Mouse (Mus musculus) bone marrow, adult 2 months (tissue): ENCODE measurements around the gene Cdkn1c. TPM values are rescaled to one million over a fixed set of nuclear protein-coding genes. Genes with fewer than 3 reads are reported as not detected.
A peak's percentile ranks its signal among the peaks of the same experiment; 100 is the strongest.

Experiments
- H3K27ac ChIP-seq: fragments of 200-500 bp; 2 replicates; pipeline ENCODE4 v1.5.1; 2012; ENCODE audit warnings: low read depth, mild to moderate bottlenecking, control low read depth, inconsistent platforms, low read length; ENCODE audit not compliant: control insufficient read depth, poor library complexity, insufficient read depth
- H3K4me1 ChIP-seq: fragments of 200-500 bp; 2 replicates; pipeline ENCODE4 v1.6.1; 2011; ENCODE audit warnings: low read length; ENCODE audit not compliant: control insufficient read depth, insufficient read depth
- H3K4me3 ChIP-seq: fragments of 200-500 bp; replicated peaks from 2 replicates; pipeline ENCODE3; 2011; ENCODE audit warnings: mild to moderate bottlenecking, low read depth, low read length, control low read depth; ENCODE audit not compliant: control insufficient read depth
- CTCF ChIP-seq: fragments of 200-500 bp; IDR thresholded peaks from 2 replicates; pipeline ENCODE4 v1.5.1; 2011; ENCODE audit warnings: low read length, control low read depth; ENCODE audit not compliant: control insufficient read depth, insufficient read depth
- POLR2A ChIP-seq: fragments of 200-500 bp; IDR thresholded peaks from 2 replicates; pipeline ENCODE4 v1.6.1; 2011; ENCODE audit warnings: low read depth, mild to moderate bottlenecking, control low read depth, low read length, borderline replicate concordance; ENCODE audit not compliant: control insufficient read depth
- WGBS: fragments of 180-500 bp; shearing (Covaris S2); methylation state at CpG from one replicate; pipeline ENCODE4 v1.1.7; 2018; 5-methylcytosine and 5-hydroxymethylcytosine counted together
- polyA plus RNA-seq: library from polyadenylated mRNA; stranded (reverse); fragments of >200 nt; gene quantifications from 2 replicates; pipeline ENCODE4 v1.2.4, GENCODE M21; 2011; ENCODE audit warnings: low replicate concordance; ENCODE audit not compliant: missing spikeins, insufficient read depth, insufficient read length

Gene Cdkn1c
- polyA plus RNA-seq, 1 experiment = 8.0 TPM

GRCm38 (mm10) chr7:143480498-143480897, 19.6 kb upstream of the Cdkn1c start:
- WGBS = 27% methylated on average over 13 of the region's 13 CpGs
- TF ChIP-seq CTCF = peak; percentile 69; the same call in 1 of the 2 replicates
- no peak for TF ChIP-seq POLR2A
- no peak overlapping the region for H3K4me3 ChIP-seq
- H3K4me1 ChIP-seq = no peaks in the 10 kb centered on the region
- no peak overlapping the region for H3K27ac ChIP-seq

- Histone ChIP-seq H3K4me3 (no peak overlapping the region), H3K4me1 (no peaks in the 10 kb centered on the region), H3K27ac (no peak overlapping the region)
- TF ChIP-seq CTCF (no peak), POLR2A (no peak)
- WGBS = 78% methylated on average over 5 of the region's 5 CpGs
These were observed 16.9 kb upstream of the Cdkn1c start for GRCm38 (mm10) chr7:143477800-143478199.

DNA sequence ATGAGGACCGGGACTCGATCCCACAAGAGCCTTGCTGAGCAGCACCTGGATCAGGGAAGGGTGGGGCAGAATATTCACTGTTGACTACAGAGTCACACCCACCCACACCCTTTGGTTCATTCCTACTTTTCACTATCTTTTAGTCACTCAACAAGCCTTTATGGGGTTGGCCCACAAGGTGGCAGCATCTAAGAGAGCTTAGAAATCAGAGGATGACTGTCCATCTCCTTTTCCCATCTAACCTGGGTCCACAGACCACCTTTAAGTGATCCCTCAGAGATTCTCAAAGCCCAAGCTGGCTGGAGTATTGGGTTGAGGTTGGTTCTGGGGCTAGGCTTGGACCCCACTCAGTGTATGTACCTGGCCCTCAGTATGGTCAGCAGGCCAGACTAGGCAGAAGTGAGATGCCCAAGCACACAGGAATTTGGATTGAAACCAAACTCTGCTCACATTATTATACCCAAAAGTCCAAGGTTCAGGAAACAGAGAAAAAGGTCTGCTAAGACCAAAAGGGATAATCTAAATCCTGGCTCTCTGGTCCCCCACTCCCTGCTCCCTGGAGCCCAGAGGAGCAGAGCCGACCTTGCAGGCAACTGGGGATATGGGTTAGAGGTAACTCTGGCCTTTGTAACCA, 16.0 kb upstream of the Cdkn1c start:
- Histone ChIP-seq H3K4me1 (no peaks in the 10 kb centered on the region), H3K27ac (no peak overlapping the region), H3K4me3 (no peak overlapping the region)
- no peak for TF ChIP-seq CTCF
- no peak for TF ChIP-seq POLR2A
- 81% methylated on average over 3 of the region's 3 CpGs for WGBS

DNA sequence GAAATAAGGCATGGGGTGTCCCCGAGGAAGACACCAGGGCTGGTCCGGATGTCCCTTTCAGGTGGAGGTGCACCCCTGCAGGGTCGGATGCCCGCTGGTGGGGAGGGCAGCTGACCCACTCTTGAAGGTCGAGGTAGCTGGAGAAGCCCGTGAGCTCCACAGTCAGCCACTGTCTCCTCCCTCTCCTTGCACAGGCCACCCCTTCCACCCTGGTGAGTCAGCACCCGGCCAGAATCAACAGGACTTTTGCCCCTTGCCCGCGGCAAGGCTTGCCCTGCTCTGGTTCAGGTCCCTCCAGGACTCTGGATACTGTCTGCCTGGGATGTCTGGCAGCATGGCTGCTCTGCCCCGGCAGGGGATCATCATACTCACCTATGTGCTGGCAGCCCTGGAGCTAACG, 15.0 kb upstream of the Cdkn1c start:
- H3K4me3 ChIP-seq = no peak overlapping the region
- no peaks in the 10 kb centered on the region for H3K4me1 ChIP-seq
- TF ChIP-seq CTCF = no peak
- no peak for TF ChIP-seq POLR2A
- WGBS = 40% methylated on average over 11 of the region's 11 CpGs
- no peak overlapping the region for H3K27ac ChIP-seq

- Histone ChIP-seq H3K4me1 (no peaks in the 10 kb centered on the region), H3K27ac (no peak overlapping the region), H3K4me3 (no peak overlapping the region)
- 50% methylated on average over 10 of the region's 10 CpGs for WGBS
- TF ChIP-seq POLR2A (no peak), CTCF (no peak)
These were observed 14.0 kb upstream of the Cdkn1c start for GRCm38 (mm10) chr7:143474811-143475210.

DNA sequence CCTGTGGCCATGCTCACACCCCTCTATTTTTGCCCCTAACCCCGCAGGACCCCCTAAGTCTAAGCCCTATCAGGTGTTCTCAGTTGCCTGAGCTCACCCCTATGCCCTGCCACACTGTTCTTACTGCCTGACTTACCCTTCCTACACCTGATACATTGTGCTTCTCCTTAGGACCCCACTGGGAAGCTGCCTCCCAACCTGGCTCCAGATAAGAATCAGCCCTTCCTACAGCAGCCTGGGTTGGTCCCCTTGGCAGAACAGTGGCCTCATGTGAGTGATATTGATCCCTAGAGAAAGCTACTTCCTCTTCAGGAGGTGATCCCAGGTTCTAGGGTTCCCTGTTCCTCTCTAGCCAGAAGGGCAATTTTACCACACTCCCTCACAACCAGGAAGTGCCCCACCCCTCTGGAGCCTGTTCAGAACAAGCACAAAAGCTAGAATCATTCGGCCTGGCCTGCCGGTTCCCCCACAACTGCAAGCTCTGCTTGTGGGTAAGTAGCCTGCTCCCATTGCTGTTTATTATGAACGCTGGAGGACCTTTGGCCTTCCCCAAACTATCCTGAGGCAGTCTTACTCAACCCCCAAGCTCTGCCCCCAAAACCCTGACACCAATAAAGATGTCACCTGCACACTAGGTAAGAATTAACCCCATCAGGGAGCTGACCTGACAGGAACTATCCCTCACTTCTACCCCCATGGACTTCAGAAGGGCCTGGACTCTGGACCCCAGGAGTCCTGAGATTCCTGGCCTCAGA, 12.7 kb upstream of the Cdkn1c start, which contains the start of gene Slc22a18:
TSS of gene Slc22a18 (plus strand) at position 390 of the 755 bp plus-strand sequence.
- 14% methylated on average over 4 of the region's 4 CpGs for WGBS
- Histone ChIP-seq H3K4me1 (no peaks in the 10 kb centered on the region), H3K4me3 (no peak within 1 kb of the TSS), H3K27ac (no peak within 1 kb of the TSS)
- TF ChIP-seq CTCF = no peak
- TF ChIP-seq POLR2A = no peak

DNA sequence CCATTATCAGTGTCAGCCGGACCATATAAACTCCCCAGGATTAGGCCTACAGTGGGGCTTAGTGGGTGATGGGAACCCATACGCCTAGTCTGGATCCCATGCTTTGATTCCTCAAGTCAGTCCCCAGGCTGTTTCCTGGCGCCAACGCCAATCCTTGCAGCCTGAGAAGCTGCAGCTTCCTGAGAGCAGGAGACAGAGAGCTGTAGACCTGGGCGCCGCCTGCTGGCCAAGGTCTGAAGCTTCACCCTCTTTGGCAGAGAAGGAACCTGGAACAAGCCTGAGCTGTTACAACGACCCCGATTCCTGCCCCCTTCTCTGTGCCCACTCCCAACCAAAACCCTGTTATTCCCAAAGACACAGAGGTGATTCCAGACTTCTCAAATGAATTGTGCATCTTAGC, 9.1 kb upstream of the Cdkn1c start:
- TF ChIP-seq POLR2A (no peak), CTCF (peak; percentile 85)
- H3K4me3 ChIP-seq = no peak overlapping the region
- H3K4me1 ChIP-seq = no peaks in the 10 kb centered on the region; the same call in 1 of the 2 replicates
- no peak overlapping the region for H3K27ac ChIP-seq
- 11% methylated on average over 8 of the region's 8 CpGs for WGBS

DNA sequence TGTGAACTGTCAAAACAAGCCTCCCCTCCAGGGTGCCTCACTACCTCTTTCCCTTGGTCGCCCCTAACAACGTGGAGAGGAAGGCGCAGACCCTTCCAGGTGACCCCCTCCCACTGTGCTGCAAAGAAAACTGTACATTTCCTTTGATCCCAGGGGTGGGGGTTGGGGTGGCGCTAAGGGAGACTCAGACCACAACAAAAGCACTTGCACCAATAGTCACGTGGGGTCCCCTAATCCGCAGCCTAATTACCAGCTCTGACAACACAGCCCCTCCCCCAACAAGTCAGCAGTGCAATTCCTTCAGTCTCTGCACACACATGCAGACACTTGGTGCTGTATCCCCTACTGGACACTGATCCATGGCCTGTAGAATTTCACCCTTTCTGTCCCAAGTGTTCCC, 6.9 kb upstream of the Cdkn1c start:
- no peak overlapping the region for H3K27ac ChIP-seq
- no peak overlapping the region for H3K4me3 ChIP-seq
- TF ChIP-seq CTCF (no peak), POLR2A (no peak)
- 45% methylated on average over 6 of the region's 6 CpGs for WGBS
- H3K4me1 ChIP-seq = no peaks in the 10 kb centered on the region; the same call in 1 of the 2 replicates
